Mouse (Mus musculus) mammary gland, adult 2 months (tissue): ENCODE data around the gene Chrdl2. TPM values are rescaled to one million over a fixed set of nuclear protein-coding genes. Genes with fewer than 3 reads are reported as not detected.

Experiments
- polyA plus RNA-seq: library from polyadenylated mRNA; depleted of rRNA; stranded (reverse); fragments of >200 nt; gene quantifications from 2 replicates; pipeline ENCODE4 v1.2.3, GENCODE M21; 2012; ENCODE audit warnings: low replicate concordance; rRNA removed

The Chrdl2 gene
- 1.1 TPM in 1 of 2 replicates, not detected in the other for polyA plus RNA-seq

DNA sequence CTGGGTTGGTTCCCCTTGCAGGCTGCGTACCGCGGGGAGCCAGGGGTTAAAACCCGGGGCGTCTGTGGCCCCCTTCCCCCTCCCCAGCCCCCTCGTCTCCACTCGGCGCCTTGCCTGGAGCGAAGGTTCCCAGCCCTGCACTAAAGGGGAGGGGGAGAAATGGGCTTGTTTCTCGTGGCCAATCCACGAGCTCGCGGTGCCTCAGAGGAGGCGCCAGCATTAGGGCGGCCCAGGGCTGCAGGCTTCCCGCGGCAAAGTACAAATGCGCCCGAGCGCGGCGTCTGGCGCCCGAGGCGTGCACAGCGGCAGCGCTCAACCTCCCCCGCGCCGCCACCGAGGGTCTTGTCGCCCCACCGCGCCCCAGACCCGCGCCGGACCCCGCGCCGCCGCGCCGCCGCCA lies at the start of gene Chrdl2:
Gene Chrdl2 (plus strand): TSS at position 383 of the 400 bp plus-strand sequence.

DNA sequence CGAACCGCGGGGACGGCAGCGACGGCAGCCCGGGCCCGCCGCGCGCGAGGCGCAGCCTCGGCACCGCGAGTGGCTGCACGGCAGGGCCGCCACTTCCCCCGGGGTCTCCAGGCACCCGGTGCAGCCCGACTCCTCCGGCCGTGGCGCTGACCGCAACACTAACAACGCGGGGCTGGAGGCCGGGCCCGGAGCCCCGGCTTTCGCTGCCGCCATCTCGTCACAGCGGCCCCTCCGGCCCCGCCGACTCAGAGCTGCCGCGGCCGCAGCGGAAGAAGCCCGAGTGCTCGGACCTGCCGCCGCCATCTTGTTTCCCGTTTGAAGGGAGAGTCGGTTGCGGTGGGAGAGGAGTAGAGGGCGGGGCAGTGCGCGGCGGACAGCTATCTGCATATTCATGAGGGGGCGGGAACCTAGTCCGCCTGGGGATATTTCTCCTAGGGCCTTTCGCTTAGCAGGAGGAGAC lies 25.8 kb upstream of the Chrdl2 start, which contains the start of gene Rnf169:
Gene Rnf169 (minus strand): TSS at position 317 of the 460 bp plus-strand sequence.

Other genes starting within 250 kb of the Chrdl2 start
- gene Olfr521, start 242.7 kb upstream of the Chrdl2 start, polyA plus RNA-seq, result not detected in 2 replicates
- gene Neu3, start 177.8 kb upstream of the Chrdl2 start, polyA plus RNA-seq, result 2.2 and 2.5 TPM in 2 replicates
- gene Xrra1, start 147.1 kb upstream of the Chrdl2 start, polyA plus RNA-seq, result 0.26 and 0.45 TPM in 2 replicates
- 16.3 and 43.0 TPM in 2 replicates for gene Spcs2, start 142.7 kb upstream of the Chrdl2 start, polyA plus RNA-seq
- gene Rnf169, start 25.7 kb upstream of the Chrdl2 start, polyA plus RNA-seq, result 4.8 and 4.9 TPM in 2 replicates
- gene Pold3, start 115.4 kb downstream of the Chrdl2 start, polyA plus RNA-seq, result 5.4 and 10.9 TPM in 2 replicates
- gene Lipt2, start 153.1 kb downstream of the Chrdl2 start, polyA plus RNA-seq, result 10.6 and 11.8 TPM in 2 replicates
- 5.1 and 9.7 TPM in 2 replicates for gene Kcne3, start 170.3 kb downstream of the Chrdl2 start, polyA plus RNA-seq
- gene Pgm2l1, start 221.2 kb downstream of the Chrdl2 start, polyA plus RNA-seq, result 2.1 and 4.3 TPM in 2 replicates